Mouse (Mus musculus): Measurements from ENCODE around the gene Fbxl16. TPM values are rescaled to one million over a fixed set of nuclear protein-coding genes. Genes with fewer than 3 reads are reported as not detected.

Gene Fbxl16
- polyA plus RNA-seq, 1 experiment, result 6.0 TPM

GRCm38 (mm10) chr17:25781339-25781738, 27.5 kb upstream of the Fbxl16 start:
- Histone ChIP-seq H3K27me3 (ENCODE audit: control insufficient read depth, insufficient read depth, insufficient read length) (no peaks in the 10 kb centered on the region), H3K4me3 (no peak overlapping the region), H3ac (ENCODE audit: control insufficient read depth, insufficient read length) (no peak overlapping the region), H3K4me2 (ENCODE audit: low read depth) (no peak overlapping the region), H3K79me2 (ENCODE audit: control insufficient read depth, insufficient read depth) (no peaks in the 10 kb centered on the region), H3K36me3 (ENCODE audit: control insufficient read depth, insufficient read depth) (peaks cover 4% of the 10 kb centered on the region)
- no peak for TF ChIP-seq MYOD1 (IDR thresholded peaks at IDR 0.05; ENCODE audit: control insufficient read depth in 1 of 3, insufficient read length in 2 of 3, low read depth in 2 of 3)

- no peaks in the 10 kb centered on the region for H3K79me2 ChIP-seq (ENCODE audit: control insufficient read depth, insufficient read depth)
- TF ChIP-seq POLR2A (IDR thresholded peaks at IDR 0.05; ENCODE audit: insufficient read length, low read depth) (peak; percentile 2), POLR2AphosphoS2 (IDR thresholded peaks at IDR 0.05; ENCODE audit: insufficient read length, low read depth) (no peak)
- no peak overlapping the region for H3K4me2 ChIP-seq (ENCODE audit: low read depth)
- H3K4me3 ChIP-seq, result no peak overlapping the region
- no peaks in the 10 kb centered on the region for H3K27me3 ChIP-seq (ENCODE audit: control insufficient read depth, insufficient read depth, insufficient read length)
- H3K36me3 ChIP-seq (ENCODE audit: control insufficient read depth, insufficient read depth), result peaks cover 4% of the 10 kb centered on the region
- no peak overlapping the region for H3ac ChIP-seq (ENCODE audit: control insufficient read depth, insufficient read length)
Measured at GRCm38 (mm10) chr17:25783086-25783485, 25.8 kb upstream of the Fbxl16 start.

- Histone ChIP-seq H3K36me3 (ENCODE audit: control insufficient read depth, insufficient read depth) (peaks cover 4% of the 10 kb centered on the region), H3K27me3 (ENCODE audit: control insufficient read depth, insufficient read depth, insufficient read length) (no peaks in the 10 kb centered on the region), H3K4me3 (peak overlapping the region; percentile 52), H3ac (ENCODE audit: control insufficient read depth, insufficient read length) (no peak overlapping the region), H3K4me2 (ENCODE audit: low read depth) (peak overlapping the region; percentile 97), H3K79me2 (ENCODE audit: control insufficient read depth, insufficient read depth) (no peaks in the 10 kb centered on the region)
- TF ChIP-seq MYOD1 (IDR thresholded peaks at IDR 0.05; ENCODE audit: control insufficient read depth in 1 of 3, insufficient read length in 2 of 3, low read depth in 2 of 3), result no peak
- TF ChIP-seq REST (IDR thresholded peaks at IDR 0.05; ENCODE audit: insufficient read depth, insufficient read length), result no peak
- peak; percentile 37 for TF ChIP-seq POLR2AphosphoS2 (IDR thresholded peaks at IDR 0.05; ENCODE audit: insufficient read length, low read depth)
- TF ChIP-seq MYOG (IDR thresholded peaks at IDR 0.05; ENCODE audit: control insufficient read depth in 1 of 3, insufficient read depth in 1 of 3, insufficient read length in 2 of 3, low read depth in 2 of 3), result no peak
- no peak for TF ChIP-seq E2F4 (IDR thresholded peaks at IDR 0.05; ENCODE audit: insufficient read depth)
Measured at GRCm38 (mm10) chr17:25783861-25784574, 24.9 kb upstream of the Fbxl16 start.

- TF ChIP-seq SRF (IDR thresholded peaks at IDR 0.05; ENCODE audit: control insufficient read depth, insufficient read length, low read depth) (no peak), POLR2AphosphoS2 (IDR thresholded peaks at IDR 0.05; ENCODE audit: insufficient read length, low read depth) (peak; percentile 96), POLR2A (IDR thresholded peaks at IDR 0.05; ENCODE audit: insufficient read length, low read depth) (peak; percentile 85)
- peak within 1 kb of the TSS; percentile 97 for H3K4me2 ChIP-seq (ENCODE audit: low read depth)
- H3K36me3 ChIP-seq (ENCODE audit: control insufficient read depth, insufficient read depth), result peaks cover 4% of the 10 kb centered on the region
- peak within 1 kb of the TSS; percentile 0 for H3ac ChIP-seq (ENCODE audit: control insufficient read depth, insufficient read length)
- H3K27me3 ChIP-seq (ENCODE audit: control insufficient read depth, insufficient read depth, insufficient read length), result no peaks in the 10 kb centered on the region
- no peaks in the 10 kb centered on the region for H3K79me2 ChIP-seq (ENCODE audit: control insufficient read depth, insufficient read depth)
- H3K4me3 ChIP-seq, result peak within 1 kb of the TSS; percentile 52
Measured at GRCm38 (mm10) chr17:25785281-25785745, 23.6 kb upstream of the Fbxl16 start, which contains the start of gene Haghl. Gene Haghl, minus strand, starts transcription at chr17:25785673.

GRCm38 (mm10) chr17:25786280-25786679, 22.6 kb upstream of the Fbxl16 start, which contains the start of gene Ccdc78:
Gene Ccdc78, plus strand, starts transcription at chr17:25786580.
- TF ChIP-seq MYOG (IDR thresholded peaks at IDR 0.05; ENCODE audit: control insufficient read depth in 1 of 3, insufficient read depth in 1 of 3, insufficient read length in 2 of 3, low read depth in 2 of 3), result no peak
- TF ChIP-seq MYOD1 (IDR thresholded peaks at IDR 0.05; ENCODE audit: control insufficient read depth in 1 of 3, insufficient read length in 2 of 3, low read depth in 2 of 3), result no peak
- no peak for TF ChIP-seq POLR2A (IDR thresholded peaks at IDR 0.05; ENCODE audit: insufficient read length, low read depth)
- no peak for TF ChIP-seq REST (IDR thresholded peaks at IDR 0.05; ENCODE audit: insufficient read depth, insufficient read length)
- TF ChIP-seq POLR2AphosphoS2 (IDR thresholded peaks at IDR 0.05; ENCODE audit: insufficient read length, low read depth), result no peak
- no peak for TF ChIP-seq CEBPB (IDR thresholded peaks at IDR 0.05; ENCODE audit: insufficient read depth, poor library complexity, severe bottlenecking)
- TF ChIP-seq MAX (IDR thresholded peaks at IDR 0.05; ENCODE audit: low read depth), result no peak
- TF ChIP-seq TCF12 (IDR thresholded peaks at IDR 0.05; ENCODE audit: insufficient read depth, poor library complexity, severe bottlenecking), result no peak
- no peak for TF ChIP-seq USF1 (IDR thresholded peaks at IDR 0.05; ENCODE audit: low read depth)
- TF ChIP-seq E2F4 (IDR thresholded peaks at IDR 0.05; ENCODE audit: insufficient read depth), result no peak
- TF ChIP-seq TCF3 (IDR thresholded peaks at IDR 0.05; ENCODE audit: insufficient read length, low read depth), result no peak
- no peak for TF ChIP-seq SRF (IDR thresholded peaks at IDR 0.05; ENCODE audit: control insufficient read depth, insufficient read length, low read depth)
- Histone ChIP-seq H3K4me2 (ENCODE audit: low read depth) (peak within 1 kb of the TSS; percentile 97), H3K27me3 (ENCODE audit: control insufficient read depth, insufficient read depth, insufficient read length) (no peaks in the 10 kb centered on the region), H3K36me3 (ENCODE audit: control insufficient read depth, insufficient read depth) (peaks cover 4% of the 10 kb centered on the region), H3K79me2 (ENCODE audit: control insufficient read depth, insufficient read depth) (no peaks in the 10 kb centered on the region), H3ac (ENCODE audit: control insufficient read depth, insufficient read length) (peak within 1 kb of the TSS; percentile 0), H3K4me3 (peak within 1 kb of the TSS; percentile 52)

Measured in myocyte (in vitro differentiated cells).